14 mouse cellular contexts compared by ENCODE assay signal in genomic region chr5:42272001-42272400, GRCm38 (mm10).
DNase-seq lines count a peak whose midpoint lies in the region; ATAC-seq and TF ChIP-seq lines count a peak whose summit lies in the region.
"Had no signal": no experiment of that assay in that cellular context is flagged by ENCODE, and none has a peak within 500 bp of the region (broad histone marks: within the 10 kb centered on the region; RNA-seq: fewer than 3 reads in every experiment).

No protein-coding gene starts in this region.

- no peaks in the 10 kb centered on the region for H3K9me3 ChIP-seq in forebrain, embryonic 14.5 days (replicated peaks; ENCODE audit: control insufficient read depth, low read length)
- no peaks in the 10 kb centered on the region for H3K9me3 ChIP-seq in forebrain, embryonic 10.5 days
- H3K9me3 ChIP-seq in kidney, embryonic 14.5 days (ENCODE audit: control insufficient read depth, low read length): no peaks in the 10 kb centered on the region
- H3K9me3 ChIP-seq: limb, embryonic 15.5 days; lung, embryonic 15.5 days had no signal

- H3K4me1 ChIP-seq in forebrain, embryonic 14.5 days (ENCODE audit: control insufficient read depth, insufficient read depth, low read length): no peaks in the 10 kb centered on the region
- no peaks in the 10 kb centered on the region for H3K4me1 ChIP-seq in forebrain, embryonic 10.5 days
- H3K4me1 ChIP-seq in kidney, embryonic 14.5 days (ENCODE audit: control insufficient read depth, insufficient read depth, low read length): no peaks in the 10 kb centered on the region
- H3K4me1 ChIP-seq: limb, embryonic 15.5 days; lung, embryonic 15.5 days had no signal

- TF ChIP-seq POLR2A in brain, embryonic 14.5 days (IDR thresholded peaks at IDR 0.05; ENCODE audit: borderline replicate concordance, extremely low read depth, insufficient read depth, insufficient read length, poor library complexity, severe bottlenecking): no peak

- 84% methylated on average over 4 of the region's 4 CpGs for WGBS in forebrain, embryonic 14.5 days
- 90% methylated on average over 4 of the region's 4 CpGs for WGBS in forebrain, embryonic 10.5 days
- 88% methylated on average over 4 of the region's 4 CpGs for WGBS in kidney, embryonic 14.5 days

- H3K36me3 ChIP-seq in forebrain, embryonic 14.5 days (ENCODE audit: control insufficient read depth, insufficient read depth, low read length): no peaks in the 10 kb centered on the region
- no peaks in the 10 kb centered on the region for H3K36me3 ChIP-seq in forebrain, embryonic 10.5 days (replicated peaks)
- H3K36me3 ChIP-seq in kidney, embryonic 14.5 days (ENCODE audit: control insufficient read depth, insufficient read depth, low read length): no peaks in the 10 kb centered on the region
- H3K36me3 ChIP-seq: limb, embryonic 15.5 days; lung, embryonic 15.5 days had no signal

- H3K9ac ChIP-seq in forebrain, embryonic 14.5 days (ENCODE audit: low read length): no peak overlapping the region
- H3K9ac ChIP-seq in kidney, embryonic 14.5 days (ENCODE audit: low read depth, low read length): no peak overlapping the region
- H3K9ac ChIP-seq: limb, embryonic 15.5 days; lung, embryonic 15.5 days had no signal

- H3K4me3 ChIP-seq in forebrain, embryonic 14.5 days (ENCODE audit: low read depth, low read length): no peak overlapping the region
- no peak overlapping the region for H3K4me3 ChIP-seq in forebrain, embryonic 10.5 days
- no peak overlapping the region for H3K4me3 ChIP-seq in kidney, embryonic 14.5 days (ENCODE audit: low read length)
- H3K4me3 ChIP-seq: limb, embryonic 15.5 days; lung, embryonic 15.5 days had no signal

- no peaks in the 10 kb centered on the region for H3K27me3 ChIP-seq in forebrain, embryonic 14.5 days (replicated peaks; ENCODE audit: control insufficient read depth, insufficient read depth, low read length)
- H3K27me3 ChIP-seq in forebrain, embryonic 10.5 days (ENCODE audit: poor library complexity, severe bottlenecking): no peaks in the 10 kb centered on the region
- no peaks in the 10 kb centered on the region for H3K27me3 ChIP-seq in kidney, embryonic 14.5 days (ENCODE audit: control insufficient read depth, insufficient read depth, low read length)
- H3K27me3 ChIP-seq: limb, embryonic 15.5 days; lung, embryonic 15.5 days had no signal

- DNase-seq in forebrain, embryonic 14.5 days (ENCODE audit: low spot score): peak; percentile 12
- no peak for DNase-seq in forebrain, embryonic 10.5 days (ENCODE audit: extremely low spot score, low spot score)
- peak; percentile 36 for DNase-seq in brain, embryonic 14.5 days (ENCODE audit: low read depth)
- peak; percentile 13 to 28 for DNase-seq in left cerebral cortex, postnatal 10 days (ENCODE audit: extremely low spot score in 1 of 2, low spot score in 2 of 2)
- DNase-seq in heart, postnatal 36 days: no peak
- DNase-seq: adrenal gland, postnatal 25 days; kidney, postnatal 14 days; thymus, postnatal 14 days had no signal

- no peak for TF ChIP-seq CTCF in brain, embryonic 14.5 days (IDR thresholded peaks at IDR 0.05; ENCODE audit: borderline replicate concordance, extremely low read depth, insufficient read depth, insufficient read length)

- intact Hi-C loops in left cerebral cortex, postnatal 10 days (cut with DNase I): no loop called here
- intact Hi-C loops in heart, postnatal 36 days (cut with DNase I): no loop called here

- no peak overlapping the region for H3K27ac ChIP-seq in forebrain, embryonic 14.5 days (ENCODE audit: low read depth, low read length)
- no peak overlapping the region for H3K27ac ChIP-seq in forebrain, embryonic 10.5 days
- H3K27ac ChIP-seq in kidney, embryonic 14.5 days (ENCODE audit: low read depth, low read length): no peak overlapping the region
- H3K27ac ChIP-seq: limb, embryonic 15.5 days; lung, embryonic 15.5 days had no signal

- no peak for ATAC-seq in forebrain, embryonic 14.5 days
- ATAC-seq in frontal cortex, adult (ENCODE audit: low TSS enrichment): peak; percentile 92
- ATAC-seq in erythroblast, adult 5-6 weeks (replicated peaks; ENCODE audit: low FRiP score, poor library complexity, severe bottlenecking): no peak
- ATAC-seq in kidney, embryonic 14.5 days (ENCODE audit: low FRiP score, low TSS enrichment): no peak

- H3K4me2 ChIP-seq in forebrain, embryonic 14.5 days (ENCODE audit: low read length): no peak overlapping the region
- no peak overlapping the region for H3K4me2 ChIP-seq in kidney, embryonic 14.5 days (replicated peaks; ENCODE audit: low read depth, low read length)
- H3K4me2 ChIP-seq: limb, embryonic 15.5 days; lung, embryonic 15.5 days; midbrain, embryonic 11.5 days had no signal

Comparison
In these comparisons a context has a peak if more than half of its experiments do, and no peak if none do; other contexts are left out.
1. DNase-seq: peak in forebrain, embryonic 14.5 days (single experiment), brain, embryonic 14.5 days (single experiment) and left cerebral cortex, postnatal 10 days (2 of 2); none in forebrain, embryonic 10.5 days (single experiment) and heart, postnatal 36 days (0 of 2).